Mouse (Mus musculus) adipocyte (in vitro differentiated cells): Measurements from ENCODE around the gene Trim47.

Experiments
- DNase-seq: peaks from one replicate; pipeline ENCODE4 v3.0.0-alpha.2; 2016; ENCODE audit warnings: low spot score

The Trim47 gene

DNA sequence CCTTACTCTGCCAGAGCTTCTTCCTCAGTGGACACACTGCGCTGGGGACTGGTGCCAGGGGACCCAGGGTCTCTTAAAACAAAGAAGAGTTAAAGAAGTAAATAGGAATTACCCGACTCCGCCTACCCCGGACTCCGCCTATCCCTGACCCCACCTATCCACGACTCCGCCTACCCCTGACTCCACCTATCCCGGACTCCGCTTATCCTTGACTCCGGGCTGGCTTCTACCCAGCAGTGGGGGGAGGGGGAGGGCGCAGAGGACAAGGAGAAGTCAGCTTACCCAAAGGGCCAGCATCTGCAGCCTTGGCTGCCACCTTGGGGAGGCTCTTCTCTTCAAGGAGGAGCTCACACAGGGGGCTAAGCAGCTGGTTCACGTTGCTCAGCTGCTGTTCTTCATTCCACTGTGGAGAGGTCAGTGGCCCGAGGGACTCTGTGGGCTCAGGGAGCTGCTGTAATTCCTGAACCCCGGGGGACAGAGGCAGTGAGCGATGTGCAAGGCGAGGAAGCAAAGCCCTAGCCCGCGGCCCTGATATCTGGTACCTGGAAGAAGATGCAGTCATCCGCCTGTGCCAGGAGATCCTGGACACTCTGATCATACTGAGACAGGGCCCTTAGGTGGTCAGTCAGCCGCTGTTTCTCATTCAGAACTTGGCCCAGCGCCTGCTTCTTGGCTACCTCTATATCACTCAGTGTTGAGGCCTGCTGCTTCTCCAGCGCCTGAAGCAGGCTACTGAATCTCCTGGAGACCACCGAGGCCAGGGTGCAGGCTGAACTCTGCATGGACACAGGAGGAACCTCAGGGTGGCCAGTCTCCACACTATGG is at the start of gene Trim47:
Gene Trim47, minus strand, starts transcription at position 55 of the 825 bp plus-strand sequence.
- DNase-seq, result no peak

DNA sequence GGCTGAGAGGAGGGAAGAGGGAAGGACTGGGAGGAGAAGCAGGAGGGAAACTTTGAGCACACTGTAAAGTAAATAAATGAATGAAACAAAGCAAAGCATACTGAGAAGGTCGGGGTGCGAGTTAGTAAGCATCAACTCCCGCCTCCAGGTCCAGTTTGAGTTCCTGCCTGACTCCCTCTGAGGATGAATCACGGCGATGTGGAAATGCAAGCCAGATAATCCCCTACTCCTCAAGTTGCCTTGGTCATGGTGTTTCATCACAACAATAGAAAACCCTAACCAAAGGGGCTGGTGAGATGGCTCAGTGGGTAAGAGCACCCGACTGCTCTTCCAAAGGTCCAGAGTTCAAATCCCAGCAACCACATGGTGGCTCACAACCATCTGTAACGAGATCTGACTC is 49.0 kb upstream of the Trim47 start:
- no peak for DNase-seq

DNA sequence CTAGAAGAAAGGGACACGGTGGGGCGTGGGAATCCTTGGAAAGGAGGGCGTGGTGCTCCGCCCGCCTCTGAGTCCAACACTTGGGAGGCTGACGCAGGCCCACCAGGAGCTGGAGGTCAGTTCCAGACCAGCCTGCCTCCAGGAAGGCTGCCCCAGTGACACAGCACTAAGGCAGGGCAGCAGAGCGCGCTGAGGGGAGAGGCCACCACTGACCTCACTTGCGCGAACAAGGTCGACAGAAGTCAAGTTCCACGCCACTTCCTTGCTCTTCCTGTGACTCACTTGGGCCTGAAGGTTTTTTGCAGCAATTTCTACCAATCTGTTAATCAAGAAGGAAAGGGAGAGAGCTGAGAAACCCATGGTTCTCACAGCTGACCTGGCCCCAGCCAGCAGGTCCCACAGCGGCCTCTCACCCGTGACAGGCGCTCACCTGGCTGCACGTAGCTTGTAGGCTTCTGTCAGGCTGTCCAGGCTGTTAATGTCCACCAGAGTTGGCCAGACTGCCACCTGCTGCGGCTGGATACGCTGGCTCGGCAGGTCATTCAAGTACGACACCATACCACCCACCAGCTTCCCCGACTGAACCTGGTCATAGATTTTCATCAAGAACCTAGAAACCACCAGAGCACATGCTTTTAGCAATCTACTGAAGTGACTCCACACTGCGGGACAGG is 47.9 kb upstream of the Trim47 start:
- DNase-seq, result no peak

DNA sequence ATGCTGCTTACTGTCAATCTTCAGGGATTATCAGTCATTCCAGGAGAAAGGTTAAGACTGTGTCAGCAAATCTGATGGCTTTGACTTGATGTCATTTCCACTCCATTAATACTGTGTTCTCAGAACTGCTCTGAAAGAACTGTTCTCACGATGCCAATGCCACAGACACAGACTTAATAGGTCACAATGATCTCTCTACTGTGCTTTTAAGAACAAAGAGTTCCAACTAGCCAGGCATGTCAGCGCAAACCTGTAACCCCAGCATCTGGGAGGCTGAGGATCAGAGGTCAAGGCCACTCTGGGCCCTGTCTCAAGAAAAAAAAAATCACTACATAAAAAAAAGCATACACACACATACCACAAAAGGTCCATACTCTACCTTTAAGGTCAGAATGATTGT is 44.9 kb upstream of the Trim47 start:
- no peak for DNase-seq

DNA sequence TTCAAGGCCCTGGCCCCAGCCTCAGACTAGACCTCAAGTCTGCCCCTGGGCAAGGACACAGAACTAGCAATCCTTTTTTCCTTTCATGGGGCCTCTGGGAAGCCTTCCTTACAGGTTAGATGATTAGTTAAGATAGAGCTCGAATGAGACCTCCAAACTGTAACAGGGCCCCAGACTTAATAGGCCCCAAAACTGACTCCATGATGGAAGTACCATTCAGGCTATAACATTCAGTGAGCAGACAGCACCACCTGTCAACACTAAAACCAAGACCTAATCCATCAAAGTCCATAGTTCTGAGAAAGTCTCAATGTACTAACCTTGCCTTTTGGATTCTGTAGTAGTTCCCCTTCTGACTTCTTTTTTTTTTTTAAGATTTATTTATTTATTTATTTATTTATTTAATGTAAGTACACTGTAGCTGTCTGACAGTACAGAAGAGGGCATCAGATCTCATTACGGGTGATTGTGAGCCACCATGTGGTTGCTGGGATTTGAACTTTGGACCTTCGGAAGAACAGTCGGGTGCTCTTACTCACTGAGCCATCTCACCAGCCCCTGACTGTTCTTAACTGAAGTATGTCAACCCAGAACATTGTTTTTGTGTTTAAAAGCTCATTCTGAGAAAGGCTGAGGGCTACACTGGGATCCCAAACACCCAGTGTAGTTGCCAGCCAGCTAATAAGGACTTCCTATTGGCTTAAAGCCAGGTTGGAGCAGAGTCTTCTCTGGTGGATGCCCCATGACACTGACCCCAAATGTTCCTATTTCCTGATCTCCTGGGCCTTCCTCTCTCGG is 43.2 kb upstream of the Trim47 start:
- DNase-seq, result peak; percentile 51

DNA sequence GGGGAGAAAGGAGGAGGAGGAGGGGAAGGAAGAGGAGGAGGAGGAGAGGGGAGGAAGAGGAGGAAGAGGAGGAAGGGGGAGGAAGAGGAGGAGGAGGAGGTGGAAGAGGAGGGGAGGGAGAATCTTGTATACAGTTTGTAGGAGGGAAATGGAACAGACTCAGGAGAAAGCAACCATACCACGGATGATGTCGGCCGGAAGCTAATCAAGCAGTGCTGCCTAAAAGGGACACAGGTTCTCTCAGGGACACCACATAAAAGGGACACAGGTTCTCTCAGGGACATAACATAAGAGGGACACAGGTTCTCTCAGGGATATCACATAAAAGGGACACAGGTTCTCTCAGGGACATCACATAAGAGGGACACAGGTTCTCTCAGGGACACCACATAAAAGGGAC is 42.2 kb upstream of the Trim47 start:
- no peak for DNase-seq

DNA sequence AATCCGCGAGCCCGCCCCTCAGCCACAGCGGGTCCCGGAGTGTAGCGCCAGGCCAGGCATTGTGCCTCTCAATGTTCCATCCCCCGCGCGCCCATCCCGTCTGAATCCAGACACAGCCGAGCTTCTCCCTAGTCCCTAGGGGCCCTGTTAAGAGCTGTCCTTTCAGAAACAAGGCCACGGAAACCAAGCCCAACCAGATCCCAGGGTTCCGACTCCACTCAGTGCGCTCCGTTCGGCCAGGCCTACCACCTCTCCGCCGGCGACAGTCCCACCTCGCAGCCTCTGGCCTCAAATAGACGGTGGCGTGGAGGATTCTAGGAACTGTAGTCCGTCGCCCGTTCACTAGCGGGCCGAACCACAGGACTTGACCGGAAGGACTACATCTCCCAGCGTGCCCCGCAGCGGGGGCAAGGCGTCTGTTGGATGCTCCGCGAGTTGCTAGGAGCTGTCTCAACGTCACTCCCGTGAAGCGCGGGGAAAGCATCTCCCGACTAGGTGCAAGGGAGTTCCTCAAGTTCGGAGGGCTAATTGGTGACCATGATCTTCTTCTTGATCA is 41.0 kb upstream of the Trim47 start, which contains the start of gene Fbf1:
Gene Fbf1, minus strand, starts transcription at position 283 of the 556 bp plus-strand sequence.
- peak; percentile 94 for DNase-seq

DNA sequence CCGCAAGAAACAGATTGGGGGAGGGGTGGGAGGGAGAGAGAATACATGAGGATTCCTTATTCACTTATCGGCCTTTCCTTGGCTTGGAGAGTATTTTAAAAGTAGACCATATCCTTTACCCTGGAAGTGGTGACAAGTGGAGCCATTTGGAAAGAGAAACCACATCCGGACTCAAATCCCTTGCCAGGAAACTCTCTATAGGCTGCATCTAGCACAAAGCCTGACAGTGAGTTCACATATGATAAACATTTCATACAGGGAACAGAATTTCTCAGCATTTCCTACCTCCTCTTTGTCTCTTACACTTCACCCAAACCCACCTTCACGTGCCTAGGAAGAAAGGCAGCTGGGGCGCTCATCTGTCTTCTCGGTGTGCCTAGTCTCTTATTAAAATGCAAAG is 40.2 kb upstream of the Trim47 start:
- peak; percentile 65 for DNase-seq

DNA sequence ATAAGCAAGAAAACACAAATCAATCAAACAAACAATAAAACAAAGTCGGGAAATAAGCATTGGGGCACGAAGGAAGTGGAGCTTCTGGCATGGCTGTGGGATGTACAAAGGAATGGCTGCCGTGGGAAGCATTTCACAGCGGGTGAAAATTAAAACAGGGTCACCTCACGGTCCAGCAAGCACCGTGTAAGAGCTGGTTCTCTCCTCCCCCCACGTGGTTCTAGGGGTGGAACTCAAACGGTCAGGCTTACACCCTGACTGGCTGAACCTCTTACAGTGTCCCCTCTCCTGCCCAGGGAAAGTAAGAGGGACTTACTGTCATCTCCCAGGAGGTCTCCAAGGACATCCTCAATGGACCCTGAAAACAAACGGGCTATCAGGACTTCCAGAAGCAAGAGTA is 36.0 kb upstream of the Trim47 start:
- no peak for DNase-seq

DNA sequence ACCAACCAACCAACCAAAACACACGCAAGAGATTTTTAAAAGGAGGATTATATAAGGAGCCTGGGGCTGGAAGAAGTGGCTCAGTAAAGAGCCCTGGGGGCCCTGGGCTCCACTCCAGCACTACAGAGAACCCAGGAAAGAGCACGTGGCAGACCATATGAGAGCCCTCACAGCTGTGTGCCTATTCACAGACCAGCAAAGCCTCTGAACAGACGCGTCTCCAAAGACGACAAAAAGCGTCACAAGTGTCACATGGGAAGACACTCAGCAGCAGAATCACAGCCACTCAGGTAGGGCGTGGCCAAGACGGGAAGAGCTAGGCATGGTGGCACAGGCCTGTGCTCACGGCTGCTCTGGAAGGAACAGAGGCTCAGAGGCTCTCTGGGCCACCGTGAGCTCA is 35.1 kb upstream of the Trim47 start:
- no peak for DNase-seq

DNA sequence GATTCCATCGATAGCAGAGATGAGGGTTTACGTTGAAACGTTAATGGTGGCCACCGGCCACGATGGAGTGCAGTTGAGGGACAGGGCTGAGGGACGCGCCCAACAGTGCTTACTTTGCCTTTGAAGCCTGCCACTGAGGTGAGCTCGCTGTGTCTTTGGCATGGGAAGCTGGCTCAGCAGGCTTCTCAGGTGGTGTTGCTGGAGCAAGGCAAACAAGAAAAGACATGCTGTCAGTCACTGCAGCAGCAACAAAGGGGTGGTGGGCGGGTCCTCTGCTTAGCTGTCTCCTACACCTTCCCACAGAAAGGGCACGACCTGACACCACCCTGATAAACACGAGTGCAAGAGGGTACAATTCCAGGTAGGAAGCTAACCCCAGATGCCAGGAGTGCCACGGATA is 34.3 kb upstream of the Trim47 start:
- DNase-seq, result no peak

DNA sequence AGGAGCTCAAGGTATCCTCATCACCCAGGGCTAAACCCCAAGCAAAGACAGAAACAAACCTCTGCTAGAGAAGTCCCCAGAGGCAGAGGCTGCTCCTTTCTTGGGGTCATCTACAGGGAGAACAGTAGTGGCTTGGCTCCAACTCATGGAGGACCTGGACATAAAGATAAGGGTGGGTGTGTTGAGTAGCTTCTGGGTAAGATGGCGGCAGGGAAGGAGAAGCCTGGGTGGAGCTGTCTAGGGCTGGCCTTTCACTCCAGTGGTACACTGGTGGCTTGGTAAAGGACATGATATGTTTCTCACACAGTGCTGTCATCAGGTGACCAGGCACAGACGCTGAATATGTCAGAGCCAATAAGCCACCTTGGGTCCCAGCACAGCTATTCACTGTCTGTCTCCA is 23.9 kb upstream of the Trim47 start:
- no peak for DNase-seq

DNA sequence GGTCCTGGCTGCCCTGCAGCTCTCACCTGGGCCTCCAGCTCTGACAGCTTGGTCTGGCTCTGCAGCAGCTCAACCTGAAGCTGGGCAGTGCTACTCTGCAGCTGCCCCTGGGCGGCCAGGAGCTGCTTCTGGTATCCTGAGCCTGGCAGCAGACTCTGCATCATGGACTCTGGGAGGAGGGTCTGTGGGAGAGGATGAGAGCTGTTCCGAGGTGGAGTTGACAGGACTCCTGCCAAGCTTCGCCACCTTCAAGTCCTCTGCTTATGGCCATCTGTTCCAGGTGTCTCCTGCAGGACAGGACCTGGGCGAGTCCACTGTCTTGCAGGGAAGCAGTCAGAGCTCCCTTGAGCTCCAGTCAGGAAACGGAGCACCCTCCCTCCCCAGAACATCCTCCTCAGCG is 22.3 kb upstream of the Trim47 start:
- no peak for DNase-seq

DNA sequence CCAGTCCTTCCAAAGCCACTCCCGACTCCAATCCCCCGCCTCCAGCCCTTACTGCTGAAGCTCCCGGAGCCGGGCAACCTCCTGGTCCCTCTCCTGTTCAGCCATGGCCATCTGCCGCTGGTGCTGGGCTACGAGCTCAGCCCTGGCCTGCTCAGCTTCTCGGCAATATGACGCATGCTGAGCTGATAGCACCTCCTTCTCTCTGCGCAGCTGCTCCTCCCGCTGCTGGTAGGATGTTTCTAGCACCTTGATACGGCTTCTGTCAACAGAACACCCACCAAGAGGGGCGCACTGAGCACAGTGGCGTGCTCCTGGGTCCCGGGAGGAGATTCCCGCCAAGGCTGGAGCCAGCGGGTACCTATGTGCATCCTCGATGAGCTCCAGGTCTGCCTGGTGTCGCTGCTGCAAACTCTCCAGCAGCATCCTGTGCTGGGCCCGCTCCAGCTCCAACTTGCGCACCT is 21.8 kb upstream of the Trim47 start:
- no peak for DNase-seq

DNA sequence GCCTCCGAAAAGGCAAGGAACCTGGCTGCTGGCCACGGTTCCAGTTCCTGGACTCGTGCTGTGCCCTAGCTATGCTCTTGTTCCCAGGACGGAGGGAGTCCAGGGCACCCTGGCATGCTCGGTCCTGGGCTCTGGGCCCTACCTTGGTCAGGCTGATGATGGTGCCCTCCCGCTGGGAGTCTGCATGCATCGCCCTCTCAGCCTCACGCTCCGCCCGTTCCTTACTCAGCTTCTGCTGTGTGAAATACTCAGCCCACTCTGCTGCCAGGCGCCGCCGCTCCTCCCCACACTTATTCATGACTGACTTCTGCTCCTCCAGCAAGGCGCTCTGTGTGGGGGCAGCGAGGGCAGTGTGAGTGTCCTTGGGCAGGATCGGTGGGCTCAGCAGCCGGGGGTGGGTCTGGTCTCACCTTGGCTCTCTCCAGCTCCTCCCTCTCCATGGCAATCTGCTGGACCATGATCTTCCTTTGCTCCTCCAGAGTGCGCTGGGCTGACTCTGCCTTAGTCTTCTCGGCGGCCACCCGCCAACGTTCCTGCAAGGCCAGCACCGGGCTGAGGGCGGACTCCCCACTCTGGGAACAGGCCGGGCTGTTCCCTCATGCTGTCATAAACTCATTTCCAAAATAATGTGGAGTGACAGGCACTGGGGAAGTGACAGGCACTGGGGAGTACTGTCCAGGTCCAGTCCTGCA is 19.4 kb upstream of the Trim47 start:
- DNase-seq, result no peak

DNA sequence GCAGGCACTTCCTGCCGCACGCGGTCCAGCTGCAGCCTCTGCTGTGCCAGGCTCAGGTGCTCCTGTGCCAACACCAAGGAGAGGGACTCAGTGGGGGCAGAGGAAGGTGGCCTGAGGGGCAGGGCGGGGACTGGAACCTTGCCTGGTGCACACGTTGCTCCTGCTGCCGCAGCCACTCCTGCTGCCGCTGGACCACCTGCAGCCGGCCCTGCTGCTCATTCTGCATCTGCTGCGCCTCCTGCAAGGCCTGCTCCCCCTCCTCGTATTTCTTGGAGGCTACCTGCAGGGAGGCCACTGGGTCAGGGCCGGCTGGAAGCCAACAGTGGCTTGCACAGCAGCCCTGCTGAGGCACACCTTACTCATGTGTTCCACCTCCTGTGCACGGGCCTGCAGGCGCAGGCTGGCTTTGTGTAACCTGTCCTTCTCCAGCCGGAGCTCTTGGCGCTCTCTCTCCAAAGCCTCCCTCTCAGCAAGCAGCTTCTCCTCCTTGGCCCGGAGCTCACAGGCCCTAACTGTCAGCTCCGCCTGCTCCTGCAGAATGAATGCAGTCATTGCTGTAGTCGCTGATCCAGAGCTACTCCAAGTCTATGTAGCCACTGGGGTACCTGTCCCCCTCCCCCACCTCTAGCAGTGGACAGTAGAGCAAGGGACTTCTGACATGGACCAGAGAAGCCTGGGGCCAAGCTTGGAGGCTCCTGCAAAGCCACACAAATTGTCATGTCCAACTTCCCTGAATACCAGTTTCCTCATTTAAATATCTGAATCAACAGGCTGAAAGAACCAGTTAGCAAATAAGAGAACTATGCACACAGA is 18.7 kb upstream of the Trim47 start:
- DNase-seq, result no peak

DNA sequence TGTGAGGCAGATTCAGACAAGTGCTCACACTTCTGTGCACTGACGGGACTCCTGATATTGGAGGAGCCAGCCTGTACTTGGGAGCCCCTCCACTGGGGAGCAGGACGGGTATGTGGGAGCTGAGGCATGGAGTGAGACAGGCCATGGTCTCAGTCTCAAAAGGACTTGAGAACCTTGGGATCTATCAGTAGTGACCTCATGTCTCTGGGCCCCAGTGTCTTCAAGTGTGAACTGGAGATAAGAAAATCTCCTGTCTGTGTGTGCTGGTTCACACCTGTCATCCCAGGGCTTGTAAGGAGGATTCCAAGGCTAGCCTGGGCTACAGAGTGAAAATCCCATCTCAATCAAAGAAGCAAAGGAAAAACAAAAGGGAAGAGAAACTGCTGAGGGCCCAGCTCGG is 16.5 kb upstream of the Trim47 start:
- no peak for DNase-seq

DNA sequence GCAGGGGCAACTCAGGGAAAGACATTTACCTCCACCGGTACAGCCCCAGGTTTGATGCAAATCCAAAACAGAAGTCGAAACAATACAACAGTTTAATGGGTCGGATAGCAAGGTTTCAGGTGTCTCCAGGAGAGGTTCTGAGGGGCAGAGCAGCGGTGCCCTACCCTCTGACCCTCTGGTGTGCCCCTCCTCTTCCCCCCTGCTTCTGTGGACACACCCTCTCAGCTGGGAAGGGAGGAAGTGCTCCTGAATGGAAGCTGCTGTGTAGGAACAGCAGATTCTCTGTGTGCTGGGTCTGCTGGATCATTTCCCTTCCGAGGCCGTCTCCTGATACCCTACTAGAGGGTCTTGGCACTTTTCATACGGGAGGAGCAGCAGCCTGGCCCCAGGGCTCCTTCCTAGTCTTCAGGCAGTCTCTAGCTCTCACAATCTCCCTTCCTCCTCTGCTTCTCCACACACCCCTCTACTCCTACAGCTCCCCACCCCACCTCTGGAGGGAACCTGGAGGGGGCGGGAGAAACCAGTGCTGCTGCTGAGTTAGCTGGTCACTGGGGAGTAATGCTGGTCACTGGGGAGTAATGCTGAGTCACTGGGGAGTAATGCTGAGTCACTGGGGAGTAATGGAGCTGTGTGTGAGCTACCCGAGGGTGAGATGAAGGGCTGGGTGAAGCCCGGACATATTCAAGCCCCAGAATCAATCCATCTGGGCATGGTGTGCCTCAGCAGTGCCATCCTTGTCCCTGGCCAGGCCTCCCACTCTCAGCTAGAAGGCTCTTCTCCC is 15.4 kb upstream of the Trim47 start:
- no peak for DNase-seq

DNA sequence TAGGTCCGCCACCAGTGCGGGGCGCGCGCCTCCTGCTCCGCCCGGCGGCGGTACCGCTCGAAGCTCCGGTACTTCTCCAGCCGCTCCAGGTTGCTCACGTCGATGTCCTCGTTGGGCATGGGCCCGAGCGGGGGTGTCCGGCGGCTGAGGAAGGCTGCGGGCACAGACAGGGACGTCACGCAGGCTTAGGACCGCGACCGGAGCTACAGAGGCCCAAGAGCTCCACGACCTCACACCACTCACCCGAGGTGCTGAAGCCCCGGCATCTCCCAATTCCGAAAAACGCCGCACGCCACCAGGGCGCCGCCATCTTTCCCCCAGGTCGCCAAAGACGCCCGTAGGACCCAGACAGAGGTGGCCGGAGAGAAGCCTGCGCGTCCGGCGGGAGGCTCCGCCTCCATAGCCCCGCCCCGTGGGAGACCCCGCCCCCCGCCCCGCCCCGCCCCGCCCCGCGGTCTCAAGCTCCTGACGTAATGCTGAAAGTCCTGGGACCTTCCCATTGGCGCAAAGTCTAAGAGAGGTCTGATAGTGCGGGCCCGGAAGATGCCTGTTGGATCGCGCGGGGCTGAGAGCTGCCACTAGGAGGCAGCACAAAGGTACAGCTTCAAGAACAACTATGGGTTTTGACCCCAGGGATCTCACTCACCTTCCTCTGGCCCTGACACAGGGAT is 11.6 kb upstream of the Trim47 start, which contains the start of gene Mrpl38:
Gene Mrpl38, minus strand, starts transcription at position 401 of the 671 bp plus-strand sequence.
- peak; percentile 96 for DNase-seq
